Mouse (Mus musculus): Measurements from ENCODE around the gene March2. TPM values are rescaled to one million over a fixed set of nuclear protein-coding genes. Genes with fewer than 3 reads are reported as not detected.
A peak's percentile ranks its signal among the peaks of the same experiment; 100 is the strongest.
"Not testable (repeated sequence)": the region's sequence is repeated elsewhere in the genome, so short reads cannot be mapped to it uniquely, and the experiment has no call there.

The March2 gene
- total RNA-seq, 2 experiments from 2014 or later = 84.7 to 86.1 TPM

- Histone ChIP-seq H3K27ac (no peak overlapping the region), H3K4me3 (no peak overlapping the region)
- no peak for TF ChIP-seq CTCF (conservative IDR thresholded peaks at IDR 0.05)
- DNase-seq (ENCODE audit: low spot score in 2 of 2) = no peak
Measured at GRCm38 (mm10) chr17:33744686-33745384, 26.4 kb upstream of the March2 start.

GRCm38 (mm10) chr17:33742420-33742819 lies 23.9 kb upstream of the March2 start:
- H3K4me3 ChIP-seq = no peak overlapping the region

GRCm38 (mm10) chr17:33733526-33733925 lies 15.1 kb upstream of the March2 start:
- not testable (repeated sequence) for H3K4me3 ChIP-seq; DNase-seq (ENCODE audit: low spot score in 2 of 2); H3K27ac ChIP-seq

More at GRCm38 (mm10) chr17:33742420-33742819, 23.9 kb upstream of the March2 start:
- H3K27ac ChIP-seq = no peak overlapping the region
- no peak for DNase-seq (ENCODE audit: low spot score in 2 of 2)
- TF ChIP-seq CTCF (conservative IDR thresholded peaks at IDR 0.05) = no peak

- not testable (repeated sequence) for H3K4me3 ChIP-seq; DNase-seq (ENCODE audit: low spot score in 2 of 2); H3K27ac ChIP-seq
Measured at GRCm38 (mm10) chr17:33732556-33733083, 14.2 kb upstream of the March2 start.

GRCm38 (mm10) chr17:33729215-33729614 lies 10.7 kb upstream of the March2 start:
- no peak overlapping the region for H3K4me3 ChIP-seq
- no peak for DNase-seq (ENCODE audit: low spot score in 2 of 2)
- H3K27ac ChIP-seq = no peak overlapping the region
- TF ChIP-seq CTCF (conservative IDR thresholded peaks at IDR 0.05) = peak; percentile 72

GRCm38 (mm10) chr17:33728396-33728795 lies 9.9 kb upstream of the March2 start:
- DNase-seq (ENCODE audit: low spot score in 2 of 2) = no peak
- Histone ChIP-seq H3K4me3 (no peak overlapping the region), H3K27ac (no peak overlapping the region)
- TF ChIP-seq CTCF (conservative IDR thresholded peaks at IDR 0.05) = no peak

GRCm38 (mm10) chr17:33719736-33720378 lies 1.4 kb upstream of the March2 start:
- no peak for DNase-seq (ENCODE audit: low spot score in 2 of 2)

GRCm38 (mm10) chr17:33718944-33719725 lies 665 bp upstream of the March2 start:
- Histone ChIP-seq H3K27ac (no peak overlapping the region), H3K4me3 (peak overlapping the region; percentile 97)
- DNase-seq (ENCODE audit: low spot score in 2 of 2) = no peak
- TF ChIP-seq CTCF (conservative IDR thresholded peaks at IDR 0.05) = no peak

More at GRCm38 (mm10) chr17:33719736-33720378, 1.4 kb upstream of the March2 start:
- H3K27ac ChIP-seq = no peak overlapping the region
- no peak overlapping the region for H3K4me3 ChIP-seq
- TF ChIP-seq CTCF (conservative IDR thresholded peaks at IDR 0.05) = no peak

- DNase-seq (ENCODE audit: low spot score in 2 of 2) = no peak
- H3K27ac ChIP-seq = peak overlapping the region; percentile 88
- no peak for TF ChIP-seq CTCF (conservative IDR thresholded peaks at IDR 0.05)
- H3K4me3 ChIP-seq = peak overlapping the region; percentile 97
Measured at GRCm38 (mm10) chr17:33717982-33718381, 488 bp downstream of the March2 start.

GRCm38 (mm10) chr17:33717246-33717645 lies 1.2 kb downstream of the March2 start:
- DNase-seq (ENCODE audit: low spot score in 2 of 2) = no peak
- Histone ChIP-seq H3K4me3 (no peak overlapping the region), H3K27ac (no peak overlapping the region)
- no peak for TF ChIP-seq CTCF (conservative IDR thresholded peaks at IDR 0.05)

- DNase-seq (ENCODE audit: low spot score in 2 of 2) = no peak
- Histone ChIP-seq H3K27ac (no peak overlapping the region), H3K4me3 (no peak overlapping the region)
- TF ChIP-seq CTCF (conservative IDR thresholded peaks at IDR 0.05) = no peak
Measured at GRCm38 (mm10) chr17:33714779-33715178, 3.7 kb downstream of the March2 start.

GRCm38 (mm10) chr17:33713271-33713670 lies 5.2 kb downstream of the March2 start:
- no peak for TF ChIP-seq CTCF (conservative IDR thresholded peaks at IDR 0.05)
- no peak for DNase-seq (ENCODE audit: low spot score in 2 of 2)
- no peak overlapping the region for H3K4me3 ChIP-seq
- H3K27ac ChIP-seq = no peak overlapping the region

GRCm38 (mm10) chr17:33709834-33710233 lies 8.6 kb downstream of the March2 start:
- DNase-seq (ENCODE audit: low spot score in 2 of 2) = no peak
- TF ChIP-seq CTCF (conservative IDR thresholded peaks at IDR 0.05) = no peak
- no peak overlapping the region for H3K4me3 ChIP-seq

More at GRCm38 (mm10) chr17:33709834-33710233, 8.6 kb downstream of the March2 start:
- H3K27ac ChIP-seq = no peak overlapping the region

Measured in layer of hippocampus, adult 2 months (tissue).